Mouse (Mus musculus) midbrain, embryonic 13.5 days (tissue): Measurements from ENCODE around the gene Galc. TPM values are rescaled to one million over a fixed set of nuclear protein-coding genes. Genes with fewer than 3 reads are reported as not detected.

Experiments used
- ATAC-seq: fragments of 200-750 bp; cut with Nextera tagmentation; 2 replicates; pipeline ENCODE4 v1.8.0; 2017; ENCODE audit warnings: mild to moderate bottlenecking, moderate TSS enrichment, moderate library complexity
- H3K27ac ChIP-seq: fragments of 300-500 bp; sonication (generic); 2 replicates; pipeline ENCODE4 v1.5.1; 2015; ENCODE audit warnings: inconsistent platforms, mild to moderate bottlenecking, moderate library complexity
- H3K27me3 ChIP-seq: fragments of 300-500 bp; sonication (generic); 2 replicates; pipeline ENCODE4 v1.6.1; 2015; ENCODE audit warnings: mild to moderate bottlenecking, inconsistent platforms
- H3K36me3 ChIP-seq: fragments of 300-500 bp; sonication (generic); 2 replicates; pipeline ENCODE4 v1.6.1; 2015; ENCODE audit warnings: mild to moderate bottlenecking, inconsistent platforms
- H3K4me1 ChIP-seq: fragments of 300-500 bp; sonication (generic); replicated peaks from 2 replicates; pipeline ENCODE4 v1.6.1; 2015; ENCODE audit warnings: inconsistent platforms
- H3K4me2 ChIP-seq: fragments of 300-500 bp; sonication (generic); replicated peaks from 2 replicates; pipeline ENCODE4 v1.6.1; 2015; ENCODE audit warnings: moderate library complexity, mild to moderate bottlenecking, inconsistent platforms
- H3K4me3 ChIP-seq: fragments of 300-500 bp; sonication (generic); replicated peaks from 2 replicates; pipeline ENCODE4 v1.5.1; 2015; ENCODE audit warnings: mild to moderate bottlenecking, inconsistent platforms
- H3K9ac ChIP-seq: fragments of 300-500 bp; sonication (generic); replicated peaks from 2 replicates; pipeline ENCODE4 v1.6.1; 2015; ENCODE audit warnings: mild to moderate bottlenecking, inconsistent platforms
- H3K9me3 ChIP-seq: fragments of 300-500 bp; sonication (generic); 2 replicates; pipeline ENCODE4 v1.6.1; 2016; ENCODE audit warnings: mild to moderate bottlenecking, inconsistent platforms
- WGBS: fragments of 180-500 bp; shearing (Covaris S2); methylation state at CpG from one replicate; pipeline ENCODE4 v1.1.7; 2015; 5-methylcytosine and 5-hydroxymethylcytosine counted together
- polyA plus RNA-seq: library from polyadenylated mRNA; unstranded; fragments of >200 nt; fragmentation: Nextera tagmentation; extraction: Ambion mirVana; gene quantifications from 2 replicates; pipeline ENCODE4 v1.2.1, GENCODE M21; 2015

Galc gene
- polyA plus RNA-seq, 1 experiment from 2014 or later = 11.6 TPM

- ATAC-seq = no peak
- Histone ChIP-seq H3K9ac (no peak overlapping the region), H3K27me3 (no peaks in the 10 kb centered on the region), H3K4me3 (no peak overlapping the region), H3K27ac (no peak overlapping the region), H3K4me1 (0 out of 2 replicates have a peak, but pooled peaks cover 4% of the 10 kb centered on the region), H3K4me2 (no peak overlapping the region), H3K36me3 (no peaks in the 10 kb centered on the region), H3K9me3 (no peaks in the 10 kb centered on the region)
- WGBS = 88% methylated on average over 3 of the region's 3 CpGs
Observed at GRCm38 (mm10) chr12:98161901-98162300, 97.4 kb downstream of the Galc start.

- no peaks in the 10 kb centered on the region for H3K9me3 ChIP-seq
- WGBS = 78% methylated on average over 6 of the region's 6 CpGs
- H3K9ac ChIP-seq = no peak overlapping the region
- no peak overlapping the region for H3K27ac ChIP-seq
- no peak for ATAC-seq
- H3K4me3 ChIP-seq = no peak overlapping the region
- H3K27me3 ChIP-seq = no peaks in the 10 kb centered on the region
- 0 out of 2 replicates have a peak, but pooled peaks cover 4% of the 10 kb centered on the region for H3K4me1 ChIP-seq
- H3K36me3 ChIP-seq = no peaks in the 10 kb centered on the region
- no peak overlapping the region for H3K4me2 ChIP-seq
Observed at GRCm38 (mm10) chr12:98160867-98161266, 98.4 kb downstream of the Galc start.

Other genes with a start within 250 kb of the Galc start
- gene Gpr65, start 9.2 kb upstream of the Galc start, polyA plus RNA-seq = 0.24 and 0.31 TPM in 2 replicates